Mouse (Mus musculus) heart, adult 18-20 months (tissue): ENCODE results near the gene Reep6. TPM values are rescaled to one million over a fixed set of nuclear protein-coding genes. Genes with fewer than 3 reads are reported as not detected.

Experiments
- DNase-seq, 2 experiments: peaks; one replicate each; pipeline ENCODE4 v3.0.0; 2021 to 2022; ENCODE audit warnings: mixed read lengths in 1 of 2
- long read RNA-seq, 2 experiments: library from polyadenylated mRNA; stranded (forward); transcript quantifications; one replicate each; pipeline ENCODE4 v2.0.0; 2021
- total RNA-seq, 2 experiments: library from RNA; stranded (reverse); gene quantifications; 2 replicates each; pipeline ENCODE4 v1.2.3; 2021

Gene Reep6
- total RNA-seq: 1 to 10 TPM; 4.8 to 5.3 TPM
- long read RNA-seq, experiment 1, transcript Reep6-202 (6 exons, 2,208 nt): major isoform, 7 of 12 reads
- long read RNA-seq, experiment 1, partial matches to known transcripts: 1 of 12 reads
- long read RNA-seq, experiment 1, other reads (novel, unspliced or antisense): 1 of 12 reads
- long read RNA-seq, experiment 2, partial matches to known transcripts: 0 of 1 reads
- long read RNA-seq, experiment 2, other reads (novel, unspliced or antisense): 0 of 1 reads

DNA sequence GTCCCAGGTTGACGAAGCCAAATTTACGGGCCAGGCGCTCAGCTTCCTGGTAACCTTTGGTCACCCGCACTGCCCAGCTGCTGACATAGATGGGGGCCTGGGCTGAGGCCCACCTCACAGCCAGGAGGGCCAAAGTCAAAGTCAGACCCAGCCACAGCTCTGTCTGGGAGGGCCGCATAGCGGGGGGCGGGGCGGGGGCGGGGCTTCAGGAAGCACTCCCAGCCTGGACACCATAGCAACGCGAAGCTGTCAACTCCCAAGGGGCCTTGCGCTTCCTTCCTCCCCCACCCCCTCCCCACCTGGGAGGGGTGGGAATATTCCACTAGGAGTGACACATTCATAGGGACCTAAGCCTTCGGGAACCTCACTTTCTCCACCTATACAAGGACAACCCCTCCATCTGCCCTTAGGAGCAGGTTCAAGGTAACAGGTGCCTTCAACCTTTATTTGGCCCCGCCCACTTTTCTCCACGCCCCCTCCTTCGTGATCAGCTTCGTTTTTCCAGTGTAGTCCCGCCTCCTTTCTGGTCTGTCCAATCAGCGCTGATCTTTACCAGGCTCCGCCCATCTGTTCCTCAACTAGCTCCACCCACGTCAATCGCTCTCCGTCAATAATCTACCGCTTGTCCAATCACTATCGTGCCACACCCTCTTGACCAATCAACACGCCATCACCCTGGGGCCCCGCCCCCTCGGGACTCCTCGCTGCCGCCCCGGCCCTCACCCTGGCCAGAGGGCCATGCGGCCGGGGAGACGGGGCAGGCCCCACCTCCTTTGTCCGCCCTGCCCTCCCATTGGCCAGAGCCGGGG is at the start of gene Reep6, which contains the start of gene Pcsk4:
Gene Reep6 (plus strand): TSS at position 681 of the 809 bp plus-strand sequence.
Gene Pcsk4 (minus strand): TSS at position 226 of the 809 bp plus-strand sequence.
- DNase-seq: peak; percentile 90 to 95

DNA sequence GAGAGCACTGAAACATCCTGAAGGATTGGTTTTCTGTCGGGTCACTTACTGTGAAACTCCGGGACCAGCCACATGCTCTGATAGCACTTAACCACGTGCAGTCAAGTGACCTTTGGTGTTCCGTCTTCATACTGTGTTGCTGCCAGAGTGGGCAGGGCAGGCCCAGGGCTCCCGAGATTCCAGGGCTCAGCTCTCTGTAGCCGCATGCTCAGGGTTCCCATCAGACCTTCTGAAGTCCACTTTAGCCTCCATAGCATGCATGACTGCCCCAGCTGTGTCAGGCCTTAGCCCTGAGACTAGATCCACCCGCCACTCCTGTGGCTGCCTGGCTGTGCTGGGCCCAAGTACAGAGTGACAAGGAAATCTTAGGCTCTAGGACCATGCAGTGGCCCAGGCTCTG is 48.4 kb upstream of the Reep6 start:
- peak; percentile 67 to 73 for DNase-seq

DNA sequence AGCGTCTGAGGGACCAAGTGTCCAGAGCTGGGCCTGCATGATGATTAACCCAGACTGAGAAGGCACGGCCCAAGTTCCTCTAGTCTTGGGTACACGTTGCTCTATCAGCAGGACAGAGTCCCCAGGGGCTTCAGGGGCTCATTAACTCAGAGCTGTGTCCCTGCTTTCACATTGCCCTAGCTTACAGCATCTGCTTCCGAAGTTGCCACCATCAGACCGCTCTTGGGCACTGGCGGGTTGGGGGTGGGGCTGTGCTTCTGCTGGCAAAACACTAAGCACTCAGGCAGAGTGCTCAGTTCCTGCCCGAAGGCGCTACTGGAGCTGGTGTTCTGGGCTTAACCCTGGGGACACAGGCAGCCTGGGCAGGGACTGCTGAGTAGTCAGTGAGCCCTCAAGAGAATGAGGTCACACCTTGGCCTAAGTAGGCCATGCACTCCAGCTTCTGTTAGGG is 47.8 kb upstream of the Reep6 start:
- DNase-seq: peak; percentile 53 to 67

DNA sequence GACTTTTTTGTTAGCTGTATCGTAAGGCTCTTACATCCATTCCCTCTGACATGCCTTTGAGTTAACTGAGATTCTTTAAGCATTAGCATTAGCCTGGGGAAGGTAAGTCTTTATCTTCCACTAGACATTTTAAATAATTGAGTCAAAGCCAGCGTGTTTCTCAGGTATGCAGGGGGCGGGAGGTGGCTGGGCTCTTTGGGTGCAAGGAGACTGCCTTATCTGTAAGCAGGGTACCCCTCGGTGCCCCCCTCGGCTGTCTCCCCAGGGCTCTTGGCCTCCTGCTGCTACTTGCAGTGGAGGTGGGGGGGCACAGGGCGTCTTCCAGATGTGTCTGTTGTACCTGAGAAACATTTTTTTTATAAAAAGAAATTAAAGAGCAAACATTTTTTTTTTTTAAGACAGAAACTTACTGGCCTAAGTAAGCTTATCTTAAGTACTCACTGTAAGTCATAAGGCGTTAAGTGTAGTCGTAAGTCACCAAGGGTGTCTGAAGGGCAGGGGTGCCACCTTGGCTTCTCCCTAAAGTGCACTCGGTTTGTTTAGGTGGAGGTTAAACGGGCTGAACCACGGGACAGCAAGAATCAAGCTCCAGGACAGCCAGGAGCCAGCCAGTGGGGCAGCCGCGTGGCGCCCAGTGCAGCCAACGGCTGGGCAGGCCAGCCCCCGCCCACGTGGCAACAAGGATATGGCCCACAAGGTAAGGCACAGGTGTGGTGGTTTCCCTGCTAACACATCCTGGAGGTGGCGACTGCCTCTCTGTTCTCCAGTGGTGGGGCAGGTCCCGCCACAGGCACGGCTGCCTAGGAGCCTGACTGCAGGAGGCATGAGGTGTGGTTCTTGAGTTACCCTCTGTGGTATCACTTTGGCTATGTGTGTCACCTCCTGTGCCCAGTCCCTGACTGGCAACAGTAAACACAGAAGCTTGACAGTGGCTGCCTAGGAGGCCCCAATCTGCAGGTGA is 47.0 kb upstream of the Reep6 start:
- no peak for DNase-seq

DNA sequence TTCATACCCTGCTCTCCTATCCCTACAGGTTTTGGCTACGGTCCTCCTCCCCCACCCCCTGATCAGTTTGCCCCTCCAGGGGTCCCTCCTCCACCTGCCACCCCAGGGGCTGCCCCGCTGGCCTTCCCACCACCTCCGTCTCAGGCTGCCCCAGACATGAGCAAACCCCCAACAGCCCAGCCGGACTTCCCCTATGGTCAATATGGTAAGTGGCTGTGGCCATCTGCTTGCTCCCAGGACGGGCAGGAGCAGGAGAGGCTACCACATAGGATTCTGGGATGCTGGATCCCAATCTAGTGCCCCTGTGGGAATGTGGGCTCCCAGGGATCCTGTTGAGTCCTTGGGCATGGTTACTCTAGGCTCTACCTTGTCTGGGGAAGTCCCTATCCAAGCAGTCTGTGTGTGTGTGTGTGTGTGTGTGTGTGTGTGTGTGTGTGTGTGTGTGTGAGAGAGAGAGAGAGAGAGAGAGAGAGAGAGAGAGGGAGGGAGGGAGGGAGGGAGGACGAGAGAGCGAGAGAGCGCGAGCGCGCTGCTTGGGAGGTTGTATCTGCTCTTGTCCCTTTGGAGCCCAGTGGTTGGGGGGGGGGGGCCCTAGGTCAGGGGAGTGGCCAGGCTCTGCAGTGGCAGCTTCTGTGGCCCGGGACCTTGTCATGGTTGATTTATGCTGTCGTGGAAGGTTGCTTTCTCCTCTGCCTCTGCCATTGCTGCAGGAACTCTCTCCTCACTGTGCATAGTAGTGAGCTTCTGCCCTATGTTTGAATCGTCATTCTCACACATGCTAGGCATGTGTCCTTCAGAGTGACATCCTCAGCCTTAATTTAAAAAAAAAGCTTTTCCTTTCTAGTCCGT is 44.3 kb upstream of the Reep6 start:
- no peak for DNase-seq

DNA sequence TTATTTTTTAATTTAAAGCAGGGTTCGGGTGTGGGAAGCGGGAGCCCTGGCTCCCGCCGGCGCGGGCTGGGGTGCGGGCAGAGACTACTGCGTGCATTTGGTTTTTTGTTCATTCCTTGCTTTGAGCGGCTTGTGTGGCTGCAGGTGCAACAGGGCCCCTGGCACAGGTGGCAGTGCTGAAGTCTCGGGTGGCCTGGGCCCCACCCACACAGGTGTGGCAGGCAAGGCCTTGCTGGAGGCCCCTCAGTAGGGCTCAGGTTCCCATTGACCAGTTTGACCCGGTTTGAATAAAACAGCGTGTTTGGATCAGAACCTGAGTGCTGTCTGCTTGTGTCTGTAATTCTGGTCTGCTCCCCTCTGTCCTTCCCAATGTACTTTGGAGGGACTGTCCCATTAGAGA is 41.7 kb upstream of the Reep6 start:
- DNase-seq: no peak

DNA sequence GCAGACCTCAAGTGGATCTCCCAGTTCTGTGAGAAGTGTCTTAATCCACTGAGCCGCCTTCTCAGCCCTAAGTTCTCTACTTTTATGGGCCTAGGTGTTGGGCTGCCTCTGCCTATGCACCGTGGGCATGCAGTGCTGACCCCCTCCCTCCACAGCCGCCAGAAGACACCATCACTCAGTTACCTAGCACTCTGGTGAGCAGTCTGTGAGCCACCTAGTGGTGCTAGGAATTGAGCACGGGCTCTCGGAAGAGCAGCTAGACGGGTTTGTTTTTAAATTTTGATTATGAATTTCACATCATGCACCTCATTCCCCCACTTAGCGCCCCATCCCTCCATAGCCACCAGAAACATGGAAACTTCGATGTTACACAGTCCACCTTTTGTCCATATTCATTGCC is 41.1 kb upstream of the Reep6 start:
- DNase-seq: no peak

DNA sequence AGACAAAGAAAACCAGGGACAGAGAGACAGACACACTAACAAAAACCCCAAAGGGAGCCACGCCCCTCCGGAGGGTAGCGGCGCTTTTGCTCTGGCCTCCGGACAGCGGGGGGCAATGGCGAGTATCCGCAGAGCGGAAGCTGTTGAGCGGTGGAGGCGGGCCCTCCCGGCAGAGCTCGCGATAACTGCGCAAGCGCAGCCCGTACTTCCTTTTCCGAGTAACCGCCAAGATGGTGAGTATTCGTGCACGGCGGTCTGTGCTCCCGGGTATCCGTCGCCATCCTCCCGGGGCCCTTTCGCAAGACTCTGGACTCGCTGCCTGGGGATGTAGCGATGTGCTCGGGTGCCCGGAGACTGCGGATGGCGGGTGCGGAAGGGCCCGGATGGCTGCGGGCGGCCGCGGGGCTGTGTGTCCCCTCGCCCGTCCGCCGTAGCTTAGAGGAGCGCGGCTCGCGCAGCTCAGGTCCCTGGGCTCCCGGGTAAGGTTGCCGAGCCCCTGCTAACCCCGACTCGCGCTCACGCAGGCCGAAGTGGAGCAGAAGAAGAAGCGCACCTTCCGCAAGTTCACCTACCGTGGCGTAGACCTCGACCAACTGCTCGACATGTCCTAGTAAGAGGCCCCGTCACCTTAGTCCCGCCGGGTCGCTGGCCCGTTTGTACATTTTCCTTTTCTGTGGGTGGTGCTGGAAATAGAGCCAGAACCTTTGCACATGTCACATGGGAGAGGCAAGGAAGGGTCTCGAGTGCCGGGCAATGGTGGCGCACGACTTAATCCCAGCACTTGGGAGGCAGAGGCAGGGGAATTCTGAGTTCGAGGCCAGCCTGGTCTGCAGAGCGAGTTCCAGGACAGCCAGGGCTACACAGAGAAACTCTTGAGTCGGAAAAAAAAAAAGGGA is 37.3 kb upstream of the Reep6 start, which contains the start of gene Rps15:
Gene Rps15 (plus strand): TSS at position 203 of the 896 bp plus-strand sequence.
- peak; percentile 95 for DNase-seq

DNA sequence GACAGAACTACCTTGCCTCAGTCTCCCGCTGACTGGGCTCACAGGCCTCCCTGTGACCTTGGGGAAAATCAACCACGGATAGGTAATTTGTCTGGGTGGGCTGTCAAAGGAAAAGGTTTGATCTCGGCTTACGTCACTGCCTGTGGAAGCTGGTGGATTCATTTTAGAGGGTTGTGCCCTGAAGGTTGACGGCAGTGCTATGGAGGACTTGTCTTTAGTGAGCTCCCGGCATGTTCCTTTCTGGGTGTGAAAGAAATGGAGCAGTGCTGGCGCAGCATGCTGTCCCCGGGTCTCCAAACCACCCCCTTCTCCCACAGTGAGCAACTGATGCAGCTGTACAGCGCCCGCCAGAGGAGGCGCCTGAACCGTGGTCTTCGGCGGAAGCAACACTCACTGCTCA is 36.4 kb upstream of the Reep6 start:
- DNase-seq: no peak

DNA sequence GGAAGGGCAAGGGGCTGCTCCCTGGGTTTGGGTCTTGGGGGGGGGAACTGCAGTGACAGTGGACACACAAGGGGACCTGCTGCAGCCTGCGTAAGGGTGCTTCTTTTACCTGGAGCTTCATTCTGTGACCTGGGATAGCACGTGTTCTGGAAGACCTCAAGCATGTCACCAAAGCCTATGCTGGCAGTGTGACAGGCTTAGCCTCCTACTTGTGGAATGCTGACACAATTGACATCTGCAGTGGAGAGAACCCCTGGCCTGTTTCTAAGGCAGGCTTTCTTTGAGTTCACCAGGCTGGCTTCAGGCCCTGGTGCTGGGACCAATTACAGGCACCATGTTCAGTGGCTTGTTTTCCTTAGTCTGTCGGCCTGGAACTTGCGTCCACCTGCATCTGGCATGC is 35.4 kb upstream of the Reep6 start:
- no peak for DNase-seq

DNA sequence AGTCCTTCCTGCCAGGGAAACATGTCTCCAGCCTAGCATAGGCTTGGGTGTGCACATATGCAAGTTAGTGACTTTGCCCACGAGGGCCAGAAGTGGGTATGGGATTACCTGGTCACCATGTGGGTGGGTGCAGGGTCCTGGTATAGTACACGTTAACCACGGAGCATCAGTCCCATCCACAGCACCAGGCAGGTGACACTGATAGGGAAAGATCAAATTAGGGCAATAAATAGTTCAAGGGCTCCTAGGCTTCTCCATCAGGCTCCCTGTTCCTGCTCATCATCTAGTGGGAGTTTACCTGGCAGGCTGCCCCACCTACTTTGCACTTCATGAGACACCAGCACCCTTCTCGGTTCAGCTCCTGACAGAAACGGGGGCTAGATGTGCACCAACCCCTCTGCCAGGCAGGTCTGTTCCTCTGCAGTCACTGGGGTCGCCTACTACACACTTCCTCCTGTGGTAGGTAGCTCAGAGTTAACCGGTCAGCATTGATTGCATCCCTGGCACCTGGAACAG is 34.9 kb upstream of the Reep6 start:
- no peak for DNase-seq

DNA sequence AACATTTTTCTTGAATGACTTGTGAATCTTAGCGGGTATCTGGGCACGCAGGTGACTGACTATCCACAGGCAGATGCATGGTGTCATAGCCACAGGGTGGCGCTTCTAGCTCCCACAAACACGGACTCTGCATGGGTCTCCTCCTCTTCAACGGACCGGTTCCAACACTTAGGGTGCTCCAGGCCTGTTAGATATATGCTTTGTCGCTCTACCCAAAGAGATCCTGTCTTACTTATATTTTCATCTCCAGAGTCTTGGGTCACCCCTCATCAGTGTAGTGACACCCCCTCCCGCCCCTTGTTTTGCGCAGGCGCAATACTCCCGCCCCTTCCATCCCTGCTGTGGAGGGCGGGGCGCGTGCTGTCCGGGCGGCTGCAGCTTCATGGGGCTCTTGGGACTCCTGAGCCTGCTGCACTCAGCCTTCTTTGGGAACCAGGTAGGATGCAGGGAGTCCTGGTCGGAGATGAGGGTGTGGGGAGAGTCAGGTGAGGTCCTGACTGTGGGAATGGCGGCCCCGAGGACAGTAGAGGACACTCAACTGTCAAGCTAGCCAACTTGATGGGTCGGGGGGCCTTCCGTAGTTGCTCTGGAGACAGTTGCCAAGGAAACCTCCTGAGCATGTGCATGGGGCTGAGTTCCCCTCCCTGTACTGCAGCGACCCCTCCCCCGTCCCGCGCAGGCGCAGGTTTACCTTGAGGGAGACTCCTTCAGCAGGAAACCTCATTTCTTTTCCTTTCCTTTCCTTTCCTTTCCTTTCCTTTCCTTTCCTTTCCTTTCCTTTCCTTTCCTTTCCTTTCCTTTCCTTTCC is 33.9 kb upstream of the Reep6 start, which contains the start of gene Apc2:
Gene Apc2 (plus strand): TSS at position 360 of the 808 bp plus-strand sequence.
- DNase-seq: peak; percentile 79 to 84

DNA sequence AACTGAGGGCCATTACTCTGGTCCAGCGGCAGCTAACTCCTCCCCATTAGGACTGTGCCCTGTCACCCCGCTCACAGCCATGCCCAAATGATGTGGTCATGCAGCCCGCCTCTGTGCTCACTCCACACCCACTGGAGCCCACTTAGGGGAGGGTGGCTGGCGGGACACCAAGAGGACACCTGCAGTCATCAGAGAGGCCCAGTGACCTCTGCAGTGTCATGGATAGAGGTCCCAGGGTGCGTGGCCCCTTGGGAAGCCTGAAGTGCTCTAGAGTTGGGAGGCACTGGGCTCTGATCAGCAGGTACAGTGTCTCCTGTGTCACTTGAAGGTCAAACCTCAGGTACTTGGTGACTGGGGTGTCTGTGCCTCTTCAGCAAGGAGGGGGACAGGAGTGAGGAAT is 32.9 kb upstream of the Reep6 start:
- DNase-seq: no peak

DNA sequence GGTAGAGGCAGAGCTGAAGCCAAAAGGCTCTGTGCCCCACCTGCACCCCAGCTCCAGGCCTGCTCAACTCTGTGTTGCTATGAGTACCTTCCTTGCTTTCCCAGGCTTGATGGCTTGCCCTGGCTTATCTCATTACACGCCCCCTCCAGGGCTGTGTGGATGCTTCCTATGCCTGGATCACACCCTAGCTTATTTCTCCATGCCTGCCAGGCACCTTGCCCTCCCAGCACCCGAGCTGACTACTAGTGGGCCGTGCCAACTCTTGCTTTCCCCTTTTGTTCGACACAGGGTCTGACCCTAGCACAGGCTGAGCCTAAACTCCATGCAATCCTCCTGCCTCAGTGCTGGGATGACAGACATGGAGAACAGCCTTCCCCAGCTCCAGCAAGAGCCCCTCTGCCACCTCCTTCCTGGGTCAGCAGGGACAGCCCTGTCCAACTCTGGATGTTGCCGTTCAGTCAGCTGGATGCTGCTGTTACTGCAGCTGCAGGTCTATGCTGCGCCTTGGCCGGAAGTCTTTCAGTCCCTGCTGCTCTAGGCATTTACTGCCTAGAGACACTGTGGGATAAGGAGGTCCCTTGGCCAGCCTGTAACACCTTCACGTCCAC is 32.1 kb upstream of the Reep6 start:
- DNase-seq: no peak

DNA sequence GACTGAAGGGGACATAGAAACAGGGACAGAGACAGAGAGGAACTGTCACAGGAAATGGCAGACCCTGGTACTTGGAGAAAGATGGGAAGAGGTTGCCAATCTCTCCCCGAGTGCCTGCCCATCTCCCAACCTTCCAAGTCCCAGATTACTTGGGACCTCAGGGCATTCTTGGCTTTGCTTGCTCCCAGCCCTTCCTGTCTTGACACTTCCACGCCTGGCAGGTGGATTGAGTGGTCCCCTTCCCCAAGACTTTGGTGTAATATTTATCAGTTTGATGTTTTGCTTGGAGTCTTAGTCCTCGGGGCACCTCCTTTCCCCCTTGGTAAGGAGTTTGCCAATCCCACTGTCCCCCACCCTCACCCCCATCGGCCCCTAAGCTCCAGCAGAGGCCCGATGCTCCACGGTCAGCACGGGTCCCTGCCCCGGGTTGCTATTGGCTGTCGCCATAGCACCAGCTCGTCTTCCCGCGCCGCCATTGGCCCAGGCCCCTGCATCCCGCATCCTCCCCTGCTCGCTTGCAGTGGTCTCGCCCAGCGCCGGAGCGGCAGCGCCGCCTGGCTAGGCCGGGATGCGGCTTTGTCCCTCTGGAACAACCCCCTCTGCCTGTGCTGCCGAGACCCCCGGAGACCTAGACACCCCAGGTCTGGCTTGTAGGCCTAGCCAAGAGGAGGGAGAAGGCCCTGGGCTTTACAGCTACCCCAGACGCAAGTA is 31.0 kb upstream of the Reep6 start:
- DNase-seq: peak in 1 of 2 experiments; percentile 54

DNA sequence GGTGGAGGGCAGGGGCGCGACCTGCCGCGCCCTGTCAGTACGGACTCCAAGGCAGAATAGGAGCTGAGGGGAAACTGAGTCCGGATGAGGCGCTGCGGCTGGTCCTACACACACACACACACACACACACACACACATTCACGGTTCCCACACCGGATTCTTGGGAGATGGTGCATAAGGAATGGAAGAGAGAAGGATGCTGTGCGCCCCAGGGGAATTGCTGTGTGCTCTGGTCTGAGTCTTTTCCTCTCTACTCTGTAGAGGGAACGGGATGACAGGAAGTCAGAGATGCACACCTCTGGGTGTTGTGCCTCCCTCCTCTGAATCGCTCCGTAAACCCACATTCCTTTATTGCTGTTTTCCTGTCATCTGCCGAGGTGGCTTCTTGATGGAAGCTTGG is 30.5 kb upstream of the Reep6 start:
- DNase-seq: no peak

DNA sequence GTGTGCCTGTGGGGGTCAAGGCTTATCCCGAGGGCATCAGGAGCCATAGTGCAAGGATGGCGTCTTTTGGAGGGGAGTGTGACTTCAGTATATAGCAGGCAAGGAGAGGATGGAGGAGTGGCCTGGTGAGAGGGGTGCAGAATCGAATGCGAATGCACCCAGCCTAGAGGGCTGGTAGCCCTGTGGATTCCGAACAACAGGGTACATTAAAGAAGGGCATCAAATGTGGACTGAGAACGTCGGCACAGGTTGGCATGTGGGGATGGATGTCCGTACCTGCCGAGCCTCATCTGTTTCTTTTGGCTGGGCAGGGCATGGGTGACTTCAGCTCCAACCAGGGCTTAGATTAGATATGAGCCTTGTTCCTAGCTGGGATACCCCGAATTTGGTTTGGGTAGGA is 29.9 kb upstream of the Reep6 start:
- no peak for DNase-seq

DNA sequence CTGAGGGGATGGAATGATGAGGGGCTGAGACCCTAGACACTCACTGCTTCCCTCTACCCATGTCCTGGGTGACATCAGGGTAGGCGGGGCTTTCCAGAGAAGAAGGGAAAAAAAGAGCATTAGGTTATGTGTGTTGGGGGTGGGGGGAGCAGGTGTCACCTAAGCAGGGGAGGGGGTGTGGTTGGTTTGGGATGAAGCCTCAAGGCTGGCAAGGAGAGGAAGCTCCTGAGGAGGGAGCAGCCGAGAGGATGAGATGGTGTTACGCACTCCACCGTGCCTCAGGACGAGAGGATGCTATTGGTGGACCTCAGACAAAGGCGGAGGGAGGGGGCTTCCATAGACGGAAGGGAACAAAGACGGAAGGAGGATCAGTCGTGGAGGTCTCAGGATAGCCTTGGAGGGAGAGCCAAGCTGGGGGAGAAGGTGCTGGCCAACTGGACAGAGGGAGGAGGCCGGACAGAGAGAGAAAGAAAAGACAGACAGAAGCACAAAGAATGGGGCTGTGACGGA is 29.0 kb upstream of the Reep6 start:
- DNase-seq: no peak
